Mouse (Mus musculus) bone marrow macrophage, adult 2 months (primary cell): ENCODE data around the gene Lgals2.

Experiments used
- CTCF ChIP-seq: IDR thresholded peaks from 2 replicates; pipeline ENCODE4 v1.5.1; 2012; ENCODE audit warnings: low read depth, mild to moderate bottlenecking, low read length, moderate library complexity
- POLR2A ChIP-seq: IDR thresholded peaks from 2 replicates; pipeline ENCODE4 v1.6.1; 2012; ENCODE audit warnings: mild to moderate bottlenecking, low read depth, low read length, borderline replicate concordance

DNA sequence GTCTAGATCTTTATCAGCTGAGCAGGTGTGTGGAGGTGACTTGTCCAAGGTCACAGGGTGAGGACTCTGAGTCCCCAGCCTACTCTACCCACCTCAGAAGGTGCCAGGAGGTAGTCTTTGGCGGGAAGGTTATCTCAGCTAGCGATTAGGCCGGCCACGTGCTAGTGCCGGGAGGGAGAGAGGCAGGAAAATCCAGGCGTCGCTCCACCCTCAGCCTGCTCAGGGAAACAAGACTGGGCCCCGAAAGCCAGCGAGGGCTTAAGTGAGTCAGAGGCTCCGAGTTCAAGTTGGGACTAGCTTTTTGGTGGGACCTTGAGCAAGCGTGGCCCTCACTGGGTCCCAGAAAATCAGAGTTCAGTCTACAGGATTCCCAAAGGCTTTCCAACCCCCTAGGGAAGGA lies 10.0 kb downstream of the Lgals2 start:
- TF ChIP-seq CTCF (no peak), POLR2A (no peak)
